Mouse (Mus musculus): ENCODE results near the gene Cdc20. TPM values are rescaled to one million over a fixed set of nuclear protein-coding genes. Genes with fewer than 3 reads are reported as not detected.

The Cdc20 gene
- total RNA-seq, 2 experiments from 2014 or later = 127 to 162 TPM

Other genes with a start within 250 kb of the Cdc20 start
- gene Ptprf, start 145.9 kb downstream of the Cdc20 start, total RNA-seq (2015; ENCODE audit: low replicate concordance) = 0.84 TPM in 1 of 2 replicates, not detected in the other
- gene Ptprf, start 145.9 kb downstream of the Cdc20 start, total RNA-seq (2017; ENCODE audit: low replicate concordance) = 0.13 TPM in 1 of 2 replicates, not detected in the other
- gene Szt2, start 28.1 kb downstream of the Cdc20 start, total RNA-seq (2015; ENCODE audit: low replicate concordance) = 36.9 and 44.3 TPM in 2 replicates
- gene Szt2, start 28.1 kb downstream of the Cdc20 start, total RNA-seq (2017; ENCODE audit: low replicate concordance) = 18.2 and 33.9 TPM in 2 replicates
- 62.7 and 72.5 TPM in 2 replicates for gene Med8, start 28.0 kb downstream of the Cdc20 start, total RNA-seq (2015; ENCODE audit: low replicate concordance)
- 63.6 and 68.4 TPM in 2 replicates for gene Med8, start 28.0 kb downstream of the Cdc20 start, total RNA-seq (2017; ENCODE audit: low replicate concordance)
- gene Elovl1, start 9.3 kb downstream of the Cdc20 start, total RNA-seq (2015; ENCODE audit: low replicate concordance) = 25.6 and 56.6 TPM in 2 replicates
- gene Elovl1, start 9.3 kb downstream of the Cdc20 start, total RNA-seq (2017; ENCODE audit: low replicate concordance) = 33.8 and 46.0 TPM in 2 replicates
- 0.72 and 3.8 TPM in 2 replicates for gene Mpl, start 20.2 kb upstream of the Cdc20 start, total RNA-seq (2015; ENCODE audit: low replicate concordance)
- gene Mpl, start 20.2 kb upstream of the Cdc20 start, total RNA-seq (2017; ENCODE audit: low replicate concordance) = 0.77 TPM in 1 of 2 replicates, not detected in the other
- not detected in 2 replicates for gene Tie1, start 52.7 kb upstream of the Cdc20 start, total RNA-seq (2015; ENCODE audit: low replicate concordance)
- not detected in 2 replicates for gene Tie1, start 52.7 kb upstream of the Cdc20 start, total RNA-seq (2017; ENCODE audit: low replicate concordance)
- gene 2610528J11Rik, start 89.6 kb upstream of the Cdc20 start, total RNA-seq (2015; ENCODE audit: low replicate concordance) = not detected in 2 replicates
- not detected in 2 replicates for gene 2610528J11Rik, start 89.6 kb upstream of the Cdc20 start, total RNA-seq (2017; ENCODE audit: low replicate concordance)
- gene Tmem125, start 106.7 kb upstream of the Cdc20 start, total RNA-seq (2015; ENCODE audit: low replicate concordance) = not detected in 2 replicates
- gene Tmem125, start 106.7 kb upstream of the Cdc20 start, total RNA-seq (2017; ENCODE audit: low replicate concordance) = not detected in 2 replicates
- gene Cfap57, start 183.4 kb upstream of the Cdc20 start, total RNA-seq (2015; ENCODE audit: low replicate concordance) = not detected in 2 replicates
- 0.08 and 0.64 TPM in 2 replicates for gene Cfap57, start 183.4 kb upstream of the Cdc20 start, total RNA-seq (2017; ENCODE audit: low replicate concordance)
- 12.6 and 19.8 TPM in 2 replicates for gene Ebna1bp2, start 183.4 kb upstream of the Cdc20 start, total RNA-seq (2015; ENCODE audit: low replicate concordance)
- gene Ebna1bp2, start 183.4 kb upstream of the Cdc20 start, total RNA-seq (2017; ENCODE audit: low replicate concordance) = 13.7 and 29.0 TPM in 2 replicates
- not detected in 2 replicates for gene Olfr62, start 221.6 kb upstream of the Cdc20 start, total RNA-seq (2015; ENCODE audit: low replicate concordance)
- gene Olfr62, start 221.6 kb upstream of the Cdc20 start, total RNA-seq (2017; ENCODE audit: low replicate concordance) = not detected in 2 replicates

Measured in erythroid progenitor cell, adult 5-6 weeks (primary cell).